9 mouse cellular contexts compared by ENCODE assay signal in genomic region chr12:117769113-117769512, GRCm38 (mm10). TPM values are rescaled to one million over a fixed set of nuclear protein-coding genes. Genes with fewer than 3 reads are reported as not detected.
A peak's percentile ranks its signal among the peaks of the same experiment; 100 is the strongest.
DNase-seq lines count a peak whose midpoint lies in the region; ATAC-seq and TF ChIP-seq lines count a peak whose summit lies in the region.
"Had no signal": no experiment of that assay in that cellular context is flagged by ENCODE, and none has a peak within 500 bp of the region (broad histone marks: within the 10 kb centered on the region; RNA-seq: fewer than 3 reads in every experiment).

No protein-coding gene starts in this region.

- H3K27ac ChIP-seq in liver, adult 2 months (replicated peaks; ENCODE audit: insufficient read depth, low read depth, low read length) = no peak overlapping the region
- H3K27ac ChIP-seq in liver, embryonic 11.5 days (ENCODE audit: low read depth, low read length) = no peak overlapping the region
- no peak overlapping the region for H3K27ac ChIP-seq in forebrain, embryonic 15.5 days (replicated peaks)
- no peak overlapping the region for H3K27ac ChIP-seq in kidney, postnatal 0 days
- no peak overlapping the region for H3K27ac ChIP-seq in liver, postnatal 0 days (ENCODE audit: low read depth)
- H3K27ac ChIP-seq: stomach, embryonic 15.5 days had no signal

- peak; percentile 75 for TF ChIP-seq CTCF in liver, adult 2 months (IDR thresholded peaks at IDR 0.05; ENCODE audit: low read depth, low read length)
- TF ChIP-seq CTCF in kidney, postnatal 0 days (IDR thresholded peaks at IDR 0.05; ENCODE audit: low read depth) = peak; percentile 92
- peak; percentile 85 for TF ChIP-seq CTCF in liver, postnatal 0 days (IDR thresholded peaks at IDR 0.05; ENCODE audit: low read depth)

- H3K9me3 ChIP-seq in liver, embryonic 11.5 days (ENCODE audit: control insufficient read depth, low read length) = no peaks in the 10 kb centered on the region
- no peaks in the 10 kb centered on the region for H3K9me3 ChIP-seq in forebrain, embryonic 15.5 days
- no peaks in the 10 kb centered on the region for H3K9me3 ChIP-seq in kidney, postnatal 0 days (replicated peaks; ENCODE audit: low read length)
- no peaks in the 10 kb centered on the region for H3K9me3 ChIP-seq in liver, postnatal 0 days (ENCODE audit: low read length)
- H3K9me3 ChIP-seq: stomach, embryonic 15.5 days had no signal

- no peak overlapping the region for H3K4me2 ChIP-seq in liver, embryonic 11.5 days
- H3K4me2 ChIP-seq in forebrain, embryonic 15.5 days (replicated peaks) = no peak overlapping the region
- no peak overlapping the region for H3K4me2 ChIP-seq in kidney, postnatal 0 days (ENCODE audit: low read length)
- H3K4me2 ChIP-seq in liver, postnatal 0 days (ENCODE audit: low read depth, low read length) = no peak overlapping the region
- H3K4me2 ChIP-seq: stomach, embryonic 15.5 days had no signal

- no peaks in the 10 kb centered on the region for H3K27me3 ChIP-seq in liver, adult 2 months (ENCODE audit: control insufficient read depth, insufficient read depth, low read length)
- H3K27me3 ChIP-seq in liver, embryonic 11.5 days (replicated peaks; ENCODE audit: control insufficient read depth, insufficient read depth, low read length) = no peaks in the 10 kb centered on the region
- H3K27me3 ChIP-seq in forebrain, embryonic 15.5 days = no peaks in the 10 kb centered on the region
- no peaks in the 10 kb centered on the region for H3K27me3 ChIP-seq in kidney, postnatal 0 days (ENCODE audit: insufficient read depth, low read length)
- no peaks in the 10 kb centered on the region for H3K27me3 ChIP-seq in liver, postnatal 0 days (ENCODE audit: insufficient read depth, low read length)
- H3K27me3 ChIP-seq: stomach, embryonic 15.5 days had no signal

- no peaks in the 10 kb centered on the region for H3K79me2 ChIP-seq in liver, adult 2 months (ENCODE audit: control insufficient read depth, insufficient read depth, low read length)

- H3K4me3 ChIP-seq in liver, adult 2 months (ENCODE audit: insufficient read depth, low read depth, low read length) = no peak overlapping the region
- H3K4me3 ChIP-seq in liver, embryonic 11.5 days (ENCODE audit: low read depth, low read length) = no peak overlapping the region
- no peak overlapping the region for H3K4me3 ChIP-seq in forebrain, embryonic 15.5 days
- H3K4me3 ChIP-seq in kidney, postnatal 0 days (replicated peaks; ENCODE audit: low read depth, low read length) = no peak overlapping the region
- no peak overlapping the region for H3K4me3 ChIP-seq in liver, postnatal 0 days (ENCODE audit: low read depth, low read length)
- H3K4me3 ChIP-seq: stomach, embryonic 15.5 days had no signal

- no peak overlapping the region for H3K9ac ChIP-seq in liver, adult 2 months (ENCODE audit: low read depth, low read length)
- no peak overlapping the region for H3K9ac ChIP-seq in liver, embryonic 11.5 days (ENCODE audit: low read depth, low read length)
- no peak overlapping the region for H3K9ac ChIP-seq in forebrain, embryonic 15.5 days (replicated peaks)
- no peak overlapping the region for H3K9ac ChIP-seq in kidney, postnatal 0 days (ENCODE audit: low read depth, low read length)
- H3K9ac ChIP-seq in liver, postnatal 0 days (replicated peaks) = no peak overlapping the region
- H3K9ac ChIP-seq: stomach, embryonic 15.5 days had no signal

- no peaks in the 10 kb centered on the region for H3K36me3 ChIP-seq in liver, adult 2 months (ENCODE audit: control insufficient read depth, insufficient read depth, low read length)
- no peaks in the 10 kb centered on the region for H3K36me3 ChIP-seq in liver, embryonic 11.5 days (ENCODE audit: control insufficient read depth, insufficient read depth, low read length)
- no peaks in the 10 kb centered on the region for H3K36me3 ChIP-seq in forebrain, embryonic 15.5 days
- no peaks in the 10 kb centered on the region for H3K36me3 ChIP-seq in kidney, postnatal 0 days (ENCODE audit: insufficient read depth, low read length)
- H3K36me3 ChIP-seq in liver, postnatal 0 days (replicated peaks; ENCODE audit: insufficient read depth, low read length) = no peaks in the 10 kb centered on the region
- H3K36me3 ChIP-seq: stomach, embryonic 15.5 days had no signal

- 4% methylated on average over 5 of the region's 5 CpGs for WGBS in liver, adult 2 months
- 14% methylated on average over 5 of the region's 5 CpGs for WGBS in liver, embryonic 11.5 days
- 5% methylated on average over 5 of the region's 5 CpGs for WGBS in forebrain, embryonic 15.5 days
- 10% methylated on average over 5 of the region's 5 CpGs for WGBS in kidney, postnatal 0 days
- WGBS in liver, postnatal 0 days (ENCODE audit: insufficient replicate concordance) = 6% methylated on average over 5 of the region's 5 CpGs

- no peak for TF ChIP-seq POLR2A in liver, adult 2 months (IDR thresholded peaks at IDR 0.05; ENCODE audit: extremely low read depth, insufficient read depth, low read length)

- DNase-seq in liver, adult 2 months (ENCODE audit: extremely low read depth, low read depth, low spot score) = peak; percentile 35
- DNase-seq in liver, embryonic 11.5 days (ENCODE audit: low spot score) = no peak
- peak; percentile 83 for DNase-seq in brain, adult 2 months (ENCODE audit: low read depth, low spot score)
- peak; percentile 86 for DNase-seq in kidney, postnatal 0 days (ENCODE audit: low spot score)
- peak; percentile 78 for DNase-seq in liver, postnatal 0 days
- DNase-seq in retina, embryonic 14.5 days (ENCODE audit: low spot score) = peak; percentile 96
- DNase-seq in thymus, postnatal 4 days = peak; percentile 88

- no peak for TF ChIP-seq EP300 in liver, postnatal 0 days (IDR thresholded peaks at IDR 0.05; ENCODE audit: low read depth)

- no peak for ATAC-seq in liver, embryonic 11.5 days (replicated peaks; ENCODE audit: low FRiP score)
- ATAC-seq in forebrain, embryonic 15.5 days (replicated peaks) = 0 out of 2 replicates have a peak, but pooled peaks have one; percentile 39
- 0 out of 2 replicates have a peak, but pooled peaks have one; percentile 18 for ATAC-seq in kidney, postnatal 0 days (replicated peaks; ENCODE audit: low FRiP score, low read depth)
- ATAC-seq in liver, postnatal 0 days = no peak

- H3K4me1 ChIP-seq in liver, adult 2 months (ENCODE audit: control insufficient read depth, insufficient read depth, low read length) = no peaks in the 10 kb centered on the region
- H3K4me1 ChIP-seq in liver, embryonic 11.5 days (replicated peaks; ENCODE audit: control insufficient read depth, insufficient read depth, low read length) = no peaks in the 10 kb centered on the region
- H3K4me1 ChIP-seq in forebrain, embryonic 15.5 days = no peaks in the 10 kb centered on the region
- H3K4me1 ChIP-seq in kidney, postnatal 0 days (replicated peaks; ENCODE audit: insufficient read depth, low read length) = no peaks in the 10 kb centered on the region
- H3K4me1 ChIP-seq in liver, postnatal 0 days (ENCODE audit: insufficient read depth) = no peaks in the 10 kb centered on the region
- H3K4me1 ChIP-seq: stomach, embryonic 15.5 days had no signal

RNA-seq across cellular contexts. Expression of gene Cdca7l, which starts 35.0 kb away (rescaled TPM):
- 0.65 and 1.3 TPM in 2 replicates for total RNA-seq in liver, adult 2 months (2014; rRNA removed)
- polyA plus RNA-seq in liver, adult 2 months (2012; rRNA removed) = 0.10 and 0.18 TPM in 2 replicates
- 48.3 and 54.9 TPM in 2 replicates for polyA plus RNA-seq in liver, embryonic 11.5 days (2014; fragmentation: Nextera tagmentation; extraction: Ambion mirVana)
- 11.6 and 13.9 TPM in 2 replicates for polyA plus RNA-seq in forebrain, embryonic 15.5 days (2015; fragmentation: Nextera tagmentation; extraction: Ambion mirVana)
- polyA plus RNA-seq in kidney, postnatal 0 days (2015; fragmentation: Nextera tagmentation; extraction: Ambion mirVana) = 34.8 and 41.4 TPM in 2 replicates
- polyA plus RNA-seq in liver, postnatal 0 days (2015; fragmentation: Nextera tagmentation; extraction: Ambion mirVana) = 7.5 and 7.8 TPM in 2 replicates

Comparison
In these comparisons a context has a peak if more than half of its experiments do, and no peak if none do; other contexts are left out.
1. ATAC-seq: peak in forebrain, embryonic 15.5 days (single experiment) and kidney, postnatal 0 days (single experiment); none in liver, embryonic 11.5 days (single experiment) and liver, postnatal 0 days (single experiment).
2. Peak in every context shown above with its lines, with median percentiles within 50 percentile points of each other: CTCF ChIP-seq.